Mouse (Mus musculus): ENCODE results near the gene Fam198a. TPM values are rescaled to one million over a fixed set of nuclear protein-coding genes. Genes with fewer than 3 reads are reported as not detected.

Gene Fam198a
- polyA plus RNA-seq, 1 experiment from 2014 or later = not detected

DNA sequence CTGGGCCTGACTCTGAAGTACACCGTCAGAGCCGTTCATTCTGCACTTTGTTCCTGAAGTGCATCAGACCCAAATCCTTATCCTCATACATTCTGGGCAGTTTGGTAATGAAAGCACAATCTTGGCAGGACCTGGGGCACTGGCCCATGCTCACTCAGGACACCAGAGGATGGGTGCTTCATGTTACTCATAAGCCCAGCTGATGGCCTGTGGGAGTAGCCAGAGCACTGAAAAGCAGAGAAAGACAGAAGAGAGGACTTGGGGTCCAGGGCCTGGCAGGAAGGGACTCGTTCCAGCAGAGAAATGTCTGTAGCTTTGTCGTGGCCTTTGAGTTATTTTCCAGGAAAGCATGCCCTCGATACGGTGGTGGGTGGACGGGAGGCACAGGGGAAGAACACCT is 79.0 kb downstream of the Fam198a start:
- Histone ChIP-seq H3K27ac (no peak overlapping the region), H3K79me2 (ENCODE audit: inconsistent target) (no peaks in the 10 kb centered on the region), H3K36me3 (ENCODE audit: inconsistent target) (no peaks in the 10 kb centered on the region), H3K4me3 (ENCODE audit: inconsistent target) (no peak overlapping the region)
- WGBS (ENCODE audit: missing documents) = 99% methylated on average over 7 of the region's 7 CpGs

Other genes starting within 250 kb of the Fam198a start
- gene Sec22c, start 245.5 kb upstream of the Fam198a start, polyA plus RNA-seq (2018) = 9.1 to 15.2 TPM (median 13.1 TPM) in 3 replicates
- gene Ss18l2, start 240.7 kb upstream of the Fam198a start, polyA plus RNA-seq (2018) = 11.3 to 32.4 TPM (median 28.0 TPM) in 3 replicates
- 32.4 to 63.2 TPM (median 55.1 TPM) in 3 replicates for gene Nktr, start 231.8 kb upstream of the Fam198a start, polyA plus RNA-seq (2018)
- gene Zfp651, start 191.7 kb upstream of the Fam198a start, polyA plus RNA-seq (2018) = 0.21 to 0.58 TPM (median 0.36 TPM) in 3 replicates
- not detected in 3 replicates for gene Klhl40, start 173.4 kb upstream of the Fam198a start, polyA plus RNA-seq (2018)
- not detected in 3 replicates for gene Hhatl, start 158.5 kb upstream of the Fam198a start, polyA plus RNA-seq (2018)
- gene Ccdc13, start 111.5 kb upstream of the Fam198a start, polyA plus RNA-seq (2018) = not detected in 3 replicates
- gene Higd1a, start 92.6 kb upstream of the Fam198a start, polyA plus RNA-seq (2018) = 6.1 to 25.5 TPM (median 16.7 TPM) in 3 replicates
- gene Ackr2, start 52.6 kb upstream of the Fam198a start, polyA plus RNA-seq (2018) = not detected in 3 replicates
- not detected in 3 replicates for gene Cyp8b1, start 34.7 kb upstream of the Fam198a start, polyA plus RNA-seq (2018)
- gene Pomgnt2, start 46.1 kb downstream of the Fam198a start, polyA plus RNA-seq (2018) = 0.93 to 2.5 TPM (median 1.7 TPM) in 3 replicates
- 22.2 to 37.8 TPM (median 25.5 TPM) in 3 replicates for gene Snrk, start 166.3 kb downstream of the Fam198a start, polyA plus RNA-seq (2018)

All from macrophage (primary cell).